ENCODE assay signal across 15 mouse cellular contexts in genomic region chr12:9023031-9023430, GRCm38 (mm10). TPM values are rescaled to one million over a fixed set of nuclear protein-coding genes. Genes with fewer than 3 reads are reported as not detected.
DNase-seq lines count a peak whose midpoint lies in the region; ATAC-seq and TF ChIP-seq lines count a peak whose summit lies in the region.
"Had no signal": no experiment of that assay in that cellular context is flagged by ENCODE, and none has a peak within 500 bp of the region (broad histone marks: within the 10 kb centered on the region; RNA-seq: fewer than 3 reads in every experiment).

No protein-coding gene starts in this region.

- no peak overlapping the region for H3K9ac ChIP-seq in forebrain, embryonic 14.5 days (ENCODE audit: low read length)
- H3K9ac ChIP-seq in forebrain, embryonic 16.5 days (replicated peaks; ENCODE audit: low read depth, low read length) = no peak overlapping the region
- no peak overlapping the region for H3K9ac ChIP-seq in kidney, postnatal 0 days (ENCODE audit: low read depth, low read length)
- H3K9ac ChIP-seq: heart, embryonic 13.5 days; limb, embryonic 13.5 days; midbrain, embryonic 12.5 days; neural tube, embryonic 13.5 days had no signal

- H3K36me3 ChIP-seq in forebrain, embryonic 14.5 days (ENCODE audit: control insufficient read depth, insufficient read depth, low read length) = peaks cover 23% of the 10 kb centered on the region
- H3K36me3 ChIP-seq in forebrain, embryonic 16.5 days (ENCODE audit: control insufficient read depth, insufficient read depth) = 0 out of 2 replicates have a peak, but pooled peaks cover 2% of the 10 kb centered on the region
- H3K36me3 ChIP-seq in kidney, postnatal 0 days (ENCODE audit: insufficient read depth, low read length) = 0 out of 2 replicates have a peak, but pooled peaks cover 12% of the 10 kb centered on the region

- no peak overlapping the region for H3K4me2 ChIP-seq in forebrain, embryonic 14.5 days (ENCODE audit: low read length)
- H3K4me2 ChIP-seq in forebrain, embryonic 16.5 days (ENCODE audit: low read length) = no peak overlapping the region
- H3K4me2 ChIP-seq in kidney, postnatal 0 days (ENCODE audit: low read length) = no peak overlapping the region
- H3K4me2 ChIP-seq: heart, embryonic 13.5 days; limb, embryonic 13.5 days; midbrain, embryonic 12.5 days; neural tube, embryonic 13.5 days had no signal

- no peak overlapping the region for H3K27ac ChIP-seq in forebrain, embryonic 14.5 days (ENCODE audit: low read depth, low read length)
- H3K27ac ChIP-seq in forebrain, embryonic 16.5 days (ENCODE audit: low read length) = no peak overlapping the region
- no peak overlapping the region for H3K27ac ChIP-seq in kidney, postnatal 0 days
- H3K27ac ChIP-seq: heart, embryonic 13.5 days; limb, embryonic 13.5 days; midbrain, embryonic 12.5 days; neural tube, embryonic 13.5 days had no signal

- ATAC-seq in forebrain, embryonic 14.5 days = no peak
- ATAC-seq in forebrain, embryonic 16.5 days = no peak
- ATAC-seq in kidney, postnatal 0 days (replicated peaks; ENCODE audit: low FRiP score, low read depth) = no peak

- no peaks in the 10 kb centered on the region for H3K4me1 ChIP-seq in forebrain, embryonic 14.5 days (ENCODE audit: control insufficient read depth, insufficient read depth, low read length)
- H3K4me1 ChIP-seq in forebrain, embryonic 16.5 days (replicated peaks; ENCODE audit: control insufficient read depth, insufficient read depth, low read length) = no peaks in the 10 kb centered on the region
- no peaks in the 10 kb centered on the region for H3K4me1 ChIP-seq in kidney, postnatal 0 days (replicated peaks; ENCODE audit: insufficient read depth, low read length)
- H3K4me1 ChIP-seq: midbrain, embryonic 12.5 days; neural tube, embryonic 13.5 days had no signal

- no peak overlapping the region for H3K4me3 ChIP-seq in forebrain, embryonic 14.5 days (ENCODE audit: low read depth, low read length)
- H3K4me3 ChIP-seq in forebrain, embryonic 16.5 days (replicated peaks; ENCODE audit: low read length) = no peak overlapping the region
- H3K4me3 ChIP-seq in kidney, postnatal 0 days (replicated peaks; ENCODE audit: low read depth, low read length) = no peak overlapping the region
- H3K4me3 ChIP-seq: heart, embryonic 13.5 days; limb, embryonic 13.5 days; midbrain, embryonic 12.5 days; neural tube, embryonic 13.5 days had no signal

- H3K9me3 ChIP-seq in forebrain, embryonic 14.5 days (replicated peaks; ENCODE audit: control insufficient read depth, low read length) = no peaks in the 10 kb centered on the region
- H3K9me3 ChIP-seq in forebrain, embryonic 16.5 days (ENCODE audit: control insufficient read depth, low read length) = no peaks in the 10 kb centered on the region
- H3K9me3 ChIP-seq in kidney, postnatal 0 days (replicated peaks; ENCODE audit: low read length) = no peaks in the 10 kb centered on the region
- H3K9me3 ChIP-seq: heart, embryonic 13.5 days; limb, embryonic 13.5 days; midbrain, embryonic 12.5 days; neural tube, embryonic 13.5 days had no signal

- 61% methylated on average over 4 of the region's 4 CpGs for WGBS in forebrain, embryonic 14.5 days
- WGBS in forebrain, embryonic 16.5 days = 56% methylated on average over 4 of the region's 4 CpGs
- WGBS in kidney, postnatal 0 days = 43% methylated on average over 4 of the region's 4 CpGs

- no peaks in the 10 kb centered on the region for H3K27me3 ChIP-seq in forebrain, embryonic 14.5 days (replicated peaks; ENCODE audit: control insufficient read depth, insufficient read depth, low read length)
- H3K27me3 ChIP-seq in forebrain, embryonic 16.5 days (replicated peaks; ENCODE audit: control insufficient read depth, insufficient read depth, low read length) = no peaks in the 10 kb centered on the region
- no peaks in the 10 kb centered on the region for H3K27me3 ChIP-seq in kidney, postnatal 0 days (ENCODE audit: insufficient read depth, low read length)
- H3K27me3 ChIP-seq: heart, embryonic 13.5 days; limb, embryonic 13.5 days; midbrain, embryonic 12.5 days; neural tube, embryonic 13.5 days had no signal

- peak; percentile 57 for TF ChIP-seq CTCF in kidney, postnatal 0 days (IDR thresholded peaks at IDR 0.05; ENCODE audit: low read depth)

- peak; percentile 10 for DNase-seq in forebrain, embryonic 14.5 days (ENCODE audit: low spot score)
- DNase-seq in kidney, postnatal 0 days (ENCODE audit: low spot score) = peak; percentile 10
- DNase-seq in kidney, postnatal 10 days = no peak
- DNase-seq in A20 (ENCODE audit: low read depth, low spot score) = peak; percentile 45
- DNase-seq in embryo, embryonic 10.5 days (ENCODE audit: low spot score) = peak; percentile 22
- no peak for DNase-seq in natural killer cell, adult 2 months (ENCODE audit: low spot score in 2 of 2)
- DNase-seq in thymus, postnatal 14 days = no peak
- DNase-seq: adrenal gland, postnatal 10 days; kidney, postnatal 36 days; right cerebral cortex, adult 18-20 months had no signal

RNA-seq across cellular contexts. Expression of gene Ttc32, which starts 6.8 kb away (rescaled TPM):
- polyA plus RNA-seq in forebrain, embryonic 14.5 days (2014; fragmentation: Nextera tagmentation; extraction: Ambion mirVana) = 15.5 and 15.6 TPM in 2 replicates
- 8.9 and 12.2 TPM in 2 replicates for polyA plus RNA-seq in forebrain, embryonic 16.5 days (2015; fragmentation: Nextera tagmentation; extraction: Ambion mirVana)
- 29.2 and 34.8 TPM in 2 replicates for polyA plus RNA-seq in kidney, postnatal 0 days (2015; fragmentation: Nextera tagmentation; extraction: Ambion mirVana)

RNA-seq across cellular contexts. Expression of gene Wdr35, which starts 49.3 kb away (rescaled TPM):
- polyA plus RNA-seq in forebrain, embryonic 14.5 days (2014; fragmentation: Nextera tagmentation; extraction: Ambion mirVana) = 21.6 and 24.8 TPM in 2 replicates
- polyA plus RNA-seq in forebrain, embryonic 16.5 days (2015; fragmentation: Nextera tagmentation; extraction: Ambion mirVana) = 25.5 and 28.6 TPM in 2 replicates
- polyA plus RNA-seq in kidney, postnatal 0 days (2015; fragmentation: Nextera tagmentation; extraction: Ambion mirVana) = 12.4 and 15.2 TPM in 2 replicates

Comparison
In these comparisons a context has a peak if more than half of its experiments do, and no peak if none do; other contexts are left out.
1. DNase-seq: peak in forebrain, embryonic 14.5 days (single experiment), kidney, postnatal 0 days (single experiment), A20 (single experiment) and embryo, embryonic 10.5 days (single experiment); none in kidney, postnatal 10 days (single experiment), natural killer cell, adult 2 months (0 of 2) and thymus, postnatal 14 days (single experiment).